Mouse (Mus musculus) gastrocnemius, postnatal 10 days (tissue): ENCODE measurements at regions not wholly inside any gene's neighbourhood (a gene's known extent, or its start where the extent isn't known, plus 50 kb on each side); places are given as distances from the start of the nearest gene placed in this dataset.
A peak's percentile ranks its signal among the peaks of the same experiment; 100 is the strongest.

ENCODE experiments used
- DNase-seq: peaks from one replicate; pipeline ENCODE4 v3.0.0; 2021; ENCODE audit warnings: mixed read lengths

GRCm38 (mm10) chr15:31087607-31088006 lies 136.5 kb upstream of the Dap start:
- no peak for DNase-seq

- DNase-seq, result peak; percentile 45
Observed at GRCm38 (mm10) chr15:31091916-31092570, 132.1 kb upstream of the Dap start.

- DNase-seq, result no peak
Observed at GRCm38 (mm10) chr15:31096206-31096605, 127.9 kb upstream of the Dap start.

GRCm38 (mm10) chr15:31097301-31097700 lies 126.8 kb upstream of the Dap start:
- DNase-seq, result no peak

GRCm38 (mm10) chr15:31104743-31105142 lies 119.4 kb upstream of the Dap start:
- no peak for DNase-seq

GRCm38 (mm10) chr15:31106907-31107306 lies 117.2 kb upstream of the Dap start:
- no peak for DNase-seq

- DNase-seq, result no peak
Observed at GRCm38 (mm10) chr15:31113216-31113615, 110.9 kb upstream of the Dap start.

- no peak for DNase-seq
Observed at GRCm38 (mm10) chr15:31117338-31117737, 106.8 kb upstream of the Dap start.

GRCm38 (mm10) chr15:31120147-31120546 lies 104.0 kb upstream of the Dap start:
- no peak for DNase-seq

- no peak for DNase-seq
Observed at GRCm38 (mm10) chr15:31125784-31126183, 98.3 kb upstream of the Dap start.

- DNase-seq, result no peak
Observed at GRCm38 (mm10) chr15:31126999-31127398, 97.1 kb upstream of the Dap start.

- DNase-seq, result no peak
Observed at GRCm38 (mm10) chr15:31134891-31135290, 89.2 kb upstream of the Dap start.

GRCm38 (mm10) chr15:31138637-31139036 lies 85.5 kb upstream of the Dap start:
- no peak for DNase-seq

GRCm38 (mm10) chr15:31141750-31142149 lies 82.4 kb upstream of the Dap start:
- DNase-seq, result no peak

GRCm38 (mm10) chr15:31148251-31149145 lies 75.6 kb upstream of the Dap start:
- DNase-seq, result no peak

- no peak for DNase-seq
Observed at GRCm38 (mm10) chr15:31149855-31150254, 74.3 kb upstream of the Dap start.

GRCm38 (mm10) chr15:31150546-31151471 lies 73.3 kb upstream of the Dap start:
- DNase-seq, result peak; percentile 45

- DNase-seq, result no peak
Observed at GRCm38 (mm10) chr15:31155141-31155540, 69.0 kb upstream of the Dap start.

- no peak for DNase-seq
Observed at GRCm38 (mm10) chr15:31166543-31167105, 57.5 kb upstream of the Dap start.

- no peak for DNase-seq
Observed at GRCm38 (mm10) chr15:31167506-31167905, 56.6 kb upstream of the Dap start.

- no peak for DNase-seq
Observed at GRCm38 (mm10) chr15:31168191-31168590, 55.9 kb upstream of the Dap start.
